Mouse (Mus musculus) fat pad, adult 2 months (tissue): ENCODE data around the gene Arhgef38.
A peak's percentile ranks its signal among the peaks of the same experiment; 100 is the strongest.

Experiments used
- DNase-seq: peaks from one replicate; pipeline ENCODE4 v3.0.0-alpha.2; 2011; ENCODE audit warnings: low read depth, low spot score; ENCODE audit errors: extremely low read depth

Arhgef38 gene

DNA sequence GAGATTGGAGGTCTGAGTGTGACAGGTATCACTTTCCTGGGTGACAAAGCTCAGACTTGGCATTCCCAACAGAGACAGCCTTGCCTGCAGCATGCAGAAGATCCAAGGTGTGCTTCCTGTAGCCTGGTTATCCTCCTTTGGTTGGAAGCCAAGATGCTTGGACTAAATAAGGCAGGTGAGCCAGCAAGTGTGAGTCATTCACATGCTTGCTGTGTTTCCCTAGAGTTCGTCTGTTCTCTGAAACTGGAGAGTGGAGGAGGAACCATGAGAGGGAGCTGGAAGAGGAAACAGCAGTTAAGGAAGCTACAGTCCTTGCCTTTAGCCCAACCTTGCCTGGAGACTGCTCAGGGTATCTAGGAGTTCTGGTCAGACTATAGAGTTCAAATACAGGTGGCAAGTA lies 69.6 kb downstream of the Arhgef38 start:
- peak; percentile 46 for DNase-seq

DNA sequence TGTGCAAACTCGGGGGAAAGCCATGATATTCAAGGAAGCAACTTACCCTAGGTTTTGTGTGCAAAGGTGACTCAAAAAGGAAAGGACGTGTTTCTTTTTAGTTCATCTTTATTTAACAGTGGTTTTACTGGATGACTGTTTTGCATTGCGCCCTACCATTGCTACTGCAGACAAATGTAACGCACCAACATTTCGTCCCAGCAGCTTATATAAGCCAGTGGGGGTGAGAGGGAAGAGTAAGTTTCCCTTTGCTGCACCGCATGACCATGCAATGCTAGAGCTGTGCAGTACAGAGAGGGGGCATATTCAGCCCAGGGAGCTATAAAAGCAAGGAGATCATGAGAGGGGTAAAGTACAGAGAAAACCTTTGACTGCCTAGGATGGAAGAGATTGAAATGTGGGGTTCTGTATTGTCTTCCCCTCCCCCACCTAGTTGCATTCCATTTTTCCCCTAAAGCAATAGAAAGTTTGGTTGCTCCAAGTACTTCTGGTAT lies 70.8 kb downstream of the Arhgef38 start:
- no peak for DNase-seq

DNA sequence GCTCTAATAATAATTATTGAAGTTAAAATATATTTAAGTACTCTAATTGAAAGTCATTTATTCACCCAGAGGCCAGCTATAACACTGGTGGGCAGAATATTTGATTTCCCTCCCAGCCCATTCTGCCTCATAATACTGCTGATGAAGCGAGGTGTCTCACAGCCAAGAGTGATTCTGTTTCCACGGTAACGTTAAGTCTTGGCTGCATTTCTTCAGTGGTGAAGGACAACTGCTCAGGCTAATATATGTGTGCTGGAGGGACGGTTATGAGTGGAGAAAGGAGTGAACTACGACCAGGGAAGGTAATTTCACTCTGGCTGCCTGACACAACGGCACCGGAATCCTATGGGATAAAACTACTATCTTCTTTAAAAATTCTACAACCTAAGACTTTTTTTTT lies 71.6 kb downstream of the Arhgef38 start:
- DNase-seq = no peak

DNA sequence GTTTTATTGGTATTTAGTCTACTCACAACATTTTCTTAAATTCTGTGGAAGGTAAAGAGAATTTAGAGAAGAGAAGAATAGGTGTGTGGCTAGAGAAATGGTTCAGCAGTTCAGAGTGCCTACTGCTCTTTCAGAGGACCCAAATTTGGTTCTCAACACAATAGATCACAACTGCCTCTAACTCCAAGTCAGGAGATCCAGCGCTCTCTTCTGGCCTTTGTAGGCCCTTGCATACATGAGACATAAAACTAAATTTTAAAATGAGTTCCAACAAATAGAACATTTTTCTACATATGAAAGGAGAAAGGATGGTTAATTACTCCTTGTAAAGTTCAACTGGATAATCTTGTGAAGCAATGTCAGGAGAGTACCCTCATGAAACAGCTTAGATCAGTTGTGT lies 73.3 kb downstream of the Arhgef38 start:
- no peak for DNase-seq

DNA sequence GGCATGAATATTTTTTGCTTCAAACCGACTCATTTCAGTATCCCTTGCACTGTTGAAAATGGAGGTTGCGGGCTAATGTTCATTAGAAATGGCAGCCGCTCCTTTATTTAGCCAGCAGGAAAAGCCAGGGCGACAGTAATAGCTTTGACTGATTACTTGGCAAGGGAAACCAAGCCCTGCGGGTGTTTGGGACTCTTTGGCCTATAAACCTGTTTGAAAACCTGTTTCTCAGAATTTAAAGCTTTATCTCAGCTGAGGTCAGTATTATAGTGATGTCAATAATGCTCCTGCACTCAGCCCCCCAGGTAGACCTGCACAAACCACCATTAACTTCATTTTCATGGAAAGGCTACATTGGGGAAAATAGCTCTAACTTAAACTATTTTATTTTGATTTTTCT lies 76.5 kb downstream of the Arhgef38 start:
- DNase-seq = peak; percentile 30

DNA sequence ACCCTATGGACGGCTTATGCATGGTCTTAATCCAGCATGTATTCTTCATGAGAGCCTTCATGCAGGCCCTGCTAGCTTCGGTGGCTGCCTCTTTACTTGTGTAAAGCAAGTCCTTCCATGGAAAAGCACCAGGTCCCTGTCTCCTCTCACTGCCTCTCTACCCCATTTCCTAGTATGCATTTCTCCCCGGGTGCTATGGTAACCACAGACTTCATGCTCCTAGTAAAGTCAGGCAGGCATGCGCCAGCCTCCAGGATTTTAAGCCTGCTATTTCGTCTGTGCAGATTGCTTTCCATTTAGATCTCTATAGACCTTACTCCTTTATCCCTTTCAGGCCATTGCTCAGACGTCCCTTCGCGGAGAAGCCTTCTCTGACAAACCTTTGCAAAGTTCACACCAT lies 80.1 kb downstream of the Arhgef38 start:
- no peak for DNase-seq

DNA sequence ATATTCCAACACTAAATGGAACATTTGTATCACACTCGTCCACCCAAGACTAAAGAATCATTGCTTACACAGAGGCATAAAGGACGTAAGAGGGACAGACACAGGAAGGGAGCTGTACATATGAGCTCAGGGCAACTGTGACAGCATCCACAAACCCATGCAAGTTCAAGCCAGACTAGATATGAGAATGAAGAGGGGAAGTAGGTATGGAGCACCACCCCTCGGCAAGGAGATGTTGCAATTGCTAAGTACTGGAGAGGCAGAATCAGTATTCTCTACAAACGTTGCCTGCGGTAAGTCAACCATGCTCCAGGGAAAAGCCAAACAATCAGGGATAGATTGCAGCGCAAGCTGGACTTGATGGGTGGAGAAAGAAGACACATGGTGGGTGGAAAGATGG lies 81.1 kb downstream of the Arhgef38 start:
- DNase-seq = no peak

DNA sequence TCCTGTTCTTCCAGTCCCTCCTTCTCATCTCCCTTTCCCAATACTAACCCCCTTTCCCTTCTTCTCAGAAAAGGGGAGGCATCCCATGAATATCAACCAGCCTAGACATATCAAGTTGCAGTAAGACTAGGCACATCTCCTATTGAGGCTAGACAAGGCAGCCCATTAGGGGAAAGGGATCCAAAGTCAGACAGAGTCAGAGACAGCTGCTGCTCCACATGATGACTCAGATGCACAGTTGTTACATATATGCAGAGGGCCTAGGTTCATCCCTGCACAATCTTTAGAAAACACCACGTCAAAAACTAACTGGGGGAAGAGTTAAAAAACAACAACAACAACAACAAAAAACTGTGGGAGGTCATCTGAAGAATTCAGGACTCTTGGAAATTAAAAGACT lies 81.9 kb downstream of the Arhgef38 start:
- no peak for DNase-seq

DNA sequence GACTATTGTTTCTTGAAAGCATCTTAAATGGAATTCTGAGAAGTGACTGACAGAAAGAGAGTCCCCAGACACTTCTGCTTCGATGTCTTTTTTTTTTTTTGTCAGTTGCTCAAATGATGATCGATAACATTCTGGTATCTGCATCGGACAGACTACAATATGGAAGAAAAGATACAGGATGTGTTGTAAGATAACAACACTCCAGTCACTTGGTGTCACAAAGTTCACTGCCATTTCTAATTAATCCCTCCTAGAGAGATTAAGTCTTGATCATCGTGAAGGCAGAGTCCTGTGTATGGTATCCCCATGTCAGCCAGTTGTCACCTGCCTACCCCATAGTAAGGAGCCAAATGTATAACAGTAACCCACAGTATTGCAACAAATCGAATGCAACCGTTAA lies 83.1 kb downstream of the Arhgef38 start:
- DNase-seq = no peak

DNA sequence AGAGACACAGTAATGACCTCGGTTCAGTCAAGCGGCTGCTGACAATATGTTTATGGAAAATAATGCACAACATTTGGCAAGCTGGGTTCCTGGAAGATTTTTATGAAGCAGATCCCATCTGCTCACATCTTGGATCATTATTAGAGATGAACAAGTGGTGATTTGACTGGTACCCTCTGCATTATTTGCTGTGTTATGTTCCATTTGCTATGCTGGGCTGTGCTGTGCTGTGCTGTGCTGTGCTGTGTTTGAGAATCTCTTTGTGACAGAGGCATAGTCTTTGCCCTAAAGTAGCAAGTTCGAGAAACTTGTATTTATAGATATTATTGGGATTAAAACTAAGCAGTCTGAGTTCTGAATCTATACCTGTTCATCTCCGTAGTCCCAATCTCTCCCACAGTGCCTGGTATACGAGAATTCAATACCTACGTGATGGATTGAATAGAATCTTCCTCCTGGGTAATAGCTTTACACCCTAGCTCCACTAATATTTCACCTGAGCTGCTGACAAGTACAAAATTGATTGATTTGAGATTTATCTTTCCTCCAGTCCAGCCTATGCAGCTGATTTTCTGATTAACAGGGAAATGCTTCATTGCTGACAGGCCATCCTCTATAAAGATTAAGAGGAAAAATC lies 90.1 kb downstream of the Arhgef38 start:
- no peak for DNase-seq

DNA sequence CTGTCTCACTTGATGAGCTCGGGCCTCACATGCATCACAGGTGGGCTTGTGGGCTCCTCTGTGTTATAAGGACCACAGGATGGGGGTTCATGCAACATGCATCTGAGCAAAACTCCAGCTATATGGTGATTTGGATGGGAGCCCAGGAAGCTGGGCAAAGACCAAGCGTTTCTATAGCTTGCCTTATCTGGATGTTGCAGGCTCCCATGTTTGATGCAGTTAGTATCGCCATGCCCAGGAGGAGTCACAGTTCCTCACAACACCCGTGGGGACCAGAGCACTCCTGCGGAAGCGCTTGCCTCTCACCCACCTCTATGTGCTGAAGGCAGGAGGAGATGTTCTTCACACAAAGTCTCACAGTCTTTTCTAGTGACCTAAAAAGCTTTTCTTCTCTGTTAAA lies 92.9 kb downstream of the Arhgef38 start:
- DNase-seq = no peak

DNA sequence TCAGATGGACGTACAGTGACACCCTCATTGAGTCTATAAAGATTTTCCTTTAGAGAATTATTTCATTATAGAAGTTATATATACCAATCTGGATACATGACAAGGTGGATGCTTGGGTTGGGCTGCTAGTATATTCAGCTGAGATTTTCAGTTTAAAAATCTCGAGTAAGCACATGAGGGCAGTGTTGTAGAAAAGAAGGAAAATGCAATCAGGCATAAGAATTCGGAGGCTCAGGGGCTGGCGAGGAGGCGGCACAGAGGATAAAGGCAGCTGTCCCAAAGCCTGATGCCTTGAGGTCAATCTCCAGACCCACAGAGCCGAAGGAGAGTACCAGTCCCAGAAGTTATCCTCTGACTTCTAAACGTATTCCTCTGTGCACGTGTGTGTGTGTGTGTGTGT lies 102.1 kb downstream of the Arhgef38 start:
- DNase-seq = no peak

DNA sequence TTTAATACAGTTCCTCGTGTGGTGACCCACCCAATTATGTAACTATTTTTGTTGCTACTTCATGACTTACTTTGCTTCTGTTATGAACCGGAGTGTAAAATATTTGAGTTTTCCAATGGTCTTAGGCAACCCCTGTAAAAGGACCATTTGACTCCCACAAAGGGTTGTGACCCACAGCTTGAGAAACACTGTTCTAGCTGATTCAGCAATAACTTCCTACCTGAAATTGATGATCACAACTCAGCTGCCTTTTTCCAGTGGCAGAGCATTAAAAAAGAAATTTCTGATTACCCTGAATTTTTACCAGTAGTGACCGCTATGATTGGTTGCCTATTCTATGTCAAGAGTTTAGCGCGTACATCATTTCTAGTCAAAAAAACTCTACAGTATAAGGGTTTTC lies 103.4 kb downstream of the Arhgef38 start:
- no peak for DNase-seq

DNA sequence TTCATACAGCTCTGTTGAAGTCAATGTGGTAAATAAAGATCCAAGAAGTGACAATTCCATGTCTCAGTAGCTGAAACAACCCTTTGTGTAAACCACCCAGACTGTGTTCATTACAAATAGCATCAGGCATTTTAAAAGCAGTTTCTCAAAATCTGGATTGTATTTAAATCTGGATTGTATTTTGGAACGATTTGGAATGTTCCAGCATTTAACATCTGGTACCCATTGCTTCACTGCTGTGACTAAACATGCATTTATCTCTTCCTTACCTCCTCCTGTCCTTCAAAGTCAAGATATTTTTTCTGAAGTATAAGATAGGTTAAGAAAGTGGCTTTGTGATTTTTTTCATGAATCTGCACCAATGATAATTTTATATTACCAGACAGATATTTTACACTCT lies 121.5 kb downstream of the Arhgef38 start:
- DNase-seq = no peak

DNA sequence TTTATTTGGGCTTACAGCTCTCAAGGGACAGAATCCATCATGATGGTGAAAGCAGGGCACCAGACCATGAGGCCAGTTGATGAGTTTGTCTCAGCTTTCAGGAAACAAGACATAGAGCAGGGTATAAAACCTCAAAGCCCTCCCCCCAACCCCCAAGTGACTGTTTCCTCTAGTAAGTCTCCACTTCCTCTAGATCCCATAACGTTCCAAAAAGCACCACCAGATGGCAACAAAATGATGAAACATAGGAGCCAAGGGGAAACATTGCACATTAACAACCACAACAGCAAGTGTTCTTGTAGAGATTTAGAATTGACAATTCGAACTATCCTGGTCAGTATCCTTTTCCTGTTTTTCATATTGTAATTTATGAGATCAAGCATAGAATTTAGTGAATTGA lies 123.0 kb downstream of the Arhgef38 start:
- no peak for DNase-seq

DNA sequence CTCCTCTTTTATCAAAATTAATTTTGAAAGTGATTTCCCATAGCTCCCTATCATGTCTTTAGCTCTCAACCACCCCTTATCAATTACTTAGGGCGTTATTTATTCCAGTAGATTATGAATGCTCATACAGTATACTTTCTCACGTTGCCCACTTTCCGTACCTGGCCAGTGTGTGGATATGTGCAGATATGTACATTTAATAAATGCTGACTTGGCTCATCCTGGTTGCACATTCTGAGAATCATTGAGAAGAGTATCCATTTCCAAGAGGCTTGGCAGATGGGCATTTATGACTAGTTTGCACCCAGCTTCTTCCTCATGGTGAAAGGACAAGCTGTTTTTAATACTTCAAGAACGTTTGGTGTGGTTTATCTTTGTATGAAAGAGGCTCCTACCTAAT lies 124.9 kb downstream of the Arhgef38 start:
- no peak for DNase-seq

DNA sequence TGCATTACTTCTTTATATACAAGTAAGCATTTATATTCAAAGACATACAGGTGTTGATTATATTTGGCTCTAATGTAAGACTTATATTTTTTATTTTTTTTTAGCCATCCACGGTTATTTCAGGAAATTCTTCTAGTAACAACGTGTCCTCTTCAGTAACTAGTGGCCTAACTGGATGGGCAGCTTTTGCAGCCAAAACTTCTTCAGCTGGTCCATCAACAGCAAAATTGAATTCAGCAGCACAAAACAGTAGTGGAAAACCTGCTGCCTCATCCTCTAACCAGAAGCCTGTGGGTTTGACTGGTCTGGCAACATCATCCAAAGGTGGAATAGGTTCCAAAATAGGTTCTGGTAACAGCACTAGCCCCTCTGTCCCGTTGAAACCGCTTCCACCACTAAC lies 126.0 kb downstream of the Arhgef38 start:
- DNase-seq = peak; percentile 21

DNA sequence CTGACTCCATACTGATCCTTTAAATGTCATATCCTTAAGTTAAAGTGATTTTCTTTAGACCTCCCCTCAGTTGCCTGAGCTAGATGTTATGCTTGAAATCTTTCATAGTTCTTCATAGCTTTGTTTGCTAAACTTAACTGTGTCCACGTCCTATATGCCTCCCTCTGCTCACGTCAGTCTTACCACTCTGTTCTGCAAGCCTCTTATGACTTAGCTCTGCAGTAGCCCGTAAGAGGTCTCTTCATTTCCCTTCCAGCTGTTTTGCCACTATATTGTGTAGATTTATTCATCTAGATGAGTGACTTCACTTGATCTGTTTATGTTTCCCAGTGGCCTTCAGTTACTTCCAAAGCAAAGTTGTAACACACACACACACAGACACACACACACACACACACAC lies 130.3 kb downstream of the Arhgef38 start:
- no peak for DNase-seq

DNA sequence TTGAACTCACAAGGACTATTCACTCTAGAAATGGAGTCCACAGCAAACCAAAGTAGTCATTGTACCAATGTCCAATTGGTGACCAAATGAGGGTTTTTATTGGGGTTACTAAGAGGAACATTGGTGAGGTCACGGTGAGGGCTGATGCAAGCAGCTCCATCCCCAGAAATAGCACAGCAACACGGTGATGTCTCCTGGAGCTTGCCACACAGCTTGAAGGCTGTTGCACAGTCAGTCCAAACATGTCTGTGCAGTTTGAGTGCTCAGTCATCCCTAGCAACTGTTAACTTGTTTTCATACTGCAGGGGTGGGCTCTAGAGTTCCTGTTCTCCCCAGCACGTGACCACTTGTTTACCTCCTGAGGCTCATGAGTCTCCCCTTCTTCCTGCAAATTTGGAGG lies 131.0 kb downstream of the Arhgef38 start:
- DNase-seq = no peak

DNA sequence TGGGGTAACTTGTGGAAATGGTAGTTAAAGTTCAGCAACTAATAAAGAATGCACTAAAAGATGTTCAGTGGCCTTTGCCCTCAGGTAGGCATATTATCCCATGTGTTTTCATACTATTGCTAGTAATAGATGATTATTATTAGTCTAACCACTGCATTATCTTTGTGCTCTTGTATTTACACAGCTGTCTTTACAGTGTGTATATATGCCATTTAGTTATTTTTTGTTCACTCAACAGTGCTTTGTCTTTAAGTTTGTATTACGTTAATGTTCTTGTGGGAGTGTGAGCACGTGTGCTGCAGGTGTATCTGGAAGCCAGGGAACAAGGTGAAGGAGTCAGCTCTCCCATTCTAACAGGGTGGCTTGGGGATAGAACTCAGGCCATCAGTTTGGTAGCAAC lies 135.8 kb downstream of the Arhgef38 start:
- DNase-seq = no peak

DNA sequence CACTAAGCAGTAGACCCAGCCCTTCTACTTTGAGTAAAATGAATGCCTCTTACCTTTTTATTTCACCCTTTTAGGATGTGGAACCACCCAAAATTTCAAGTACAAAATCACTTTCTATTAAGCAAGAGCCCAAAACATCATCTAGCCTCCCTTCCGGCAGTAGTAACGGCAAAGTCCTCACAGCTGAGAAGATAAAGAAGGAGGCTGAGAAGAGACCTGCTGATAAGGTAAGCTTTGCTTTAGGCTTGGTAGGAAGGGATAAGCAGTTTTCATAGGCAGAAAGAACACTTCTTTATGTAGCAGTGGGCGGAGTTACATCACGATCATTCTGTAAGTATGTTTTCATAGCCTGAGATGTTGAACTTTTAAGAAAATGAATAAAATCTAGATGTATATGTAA lies 136.4 kb downstream of the Arhgef38 start:
- no peak for DNase-seq

DNA sequence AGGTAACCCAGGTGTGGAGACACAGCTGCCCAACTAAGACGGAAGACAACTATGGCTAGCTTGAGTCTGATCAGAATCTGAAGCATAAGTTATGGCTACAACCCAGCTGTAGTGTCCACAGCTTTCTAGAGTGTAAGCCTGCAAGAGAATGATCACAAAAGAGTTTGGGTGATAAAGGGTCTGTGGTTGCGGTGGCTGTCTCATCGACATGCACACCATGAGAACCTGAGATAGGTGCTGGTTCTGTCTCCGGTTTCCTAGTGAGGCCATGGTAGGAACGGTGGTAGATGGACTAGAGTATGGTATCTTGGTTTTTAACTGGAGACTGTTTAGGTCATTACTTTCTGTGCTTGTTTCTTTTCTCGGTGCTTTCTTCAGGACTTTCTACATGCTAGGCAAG lies 136.8 kb downstream of the Arhgef38 start:
- no peak for DNase-seq

DNA sequence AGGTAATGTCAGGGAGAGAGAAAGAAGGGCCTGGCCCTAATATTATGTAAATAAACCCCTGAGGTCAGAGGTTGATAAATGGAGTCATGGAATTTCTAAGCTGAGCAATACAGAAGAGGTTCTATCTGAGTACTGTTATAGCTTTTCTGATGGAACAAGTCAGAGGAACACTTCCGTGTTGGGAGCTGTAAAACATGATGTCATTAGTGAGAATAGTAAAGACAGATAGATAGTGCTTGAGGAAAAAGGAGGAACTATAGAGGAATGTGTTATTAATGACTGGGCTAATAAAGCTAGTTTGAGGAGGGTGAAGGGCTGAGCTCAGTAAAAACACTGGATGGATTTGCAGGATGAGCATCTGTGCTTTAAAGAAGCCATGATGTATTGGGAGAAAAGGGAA lies 140.4 kb downstream of the Arhgef38 start:
- DNase-seq = no peak

DNA sequence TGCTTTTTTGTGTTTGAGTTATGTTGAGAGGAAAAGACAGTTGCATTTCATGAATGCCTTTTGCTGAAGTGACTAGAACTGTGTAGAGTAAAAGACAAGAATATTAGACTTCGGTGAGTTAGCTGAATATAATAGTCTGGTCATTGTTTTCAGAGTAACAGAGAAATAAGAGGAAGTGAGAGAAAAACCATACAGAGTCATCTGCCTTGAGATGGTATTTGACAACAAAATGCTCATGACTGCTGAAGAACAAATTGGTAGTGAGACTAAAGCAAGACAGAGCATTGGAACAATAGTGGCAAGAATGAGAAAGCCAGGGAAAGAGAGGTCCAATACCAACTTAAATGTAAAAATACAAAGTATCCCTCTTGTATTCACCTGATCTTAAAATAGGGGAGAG lies 141.8 kb downstream of the Arhgef38 start:
- DNase-seq = no peak
